Mouse (Mus musculus) erythroblast, embryonic 14.5 days (primary cell): Measurements from ENCODE around the gene Emc7. TPM values are rescaled to one million over a fixed set of nuclear protein-coding genes. Genes with fewer than 3 reads are reported as not detected.

ENCODE experiments used
- H3K27me3 ChIP-seq: 2 replicates; pipeline ENCODE4 v1.6.1; 2012; ENCODE audit warnings: inconsistent platforms; ENCODE audit not compliant: control insufficient read depth
- H3K36me3 ChIP-seq: 2 replicates; pipeline ENCODE4 v1.6.1; 2012; ENCODE audit warnings: mild to moderate bottlenecking, inconsistent platforms; ENCODE audit not compliant: control insufficient read depth
- H3K4me1 ChIP-seq: 2 replicates; pipeline ENCODE4 v1.6.1; 2012; ENCODE audit warnings: inconsistent platforms; ENCODE audit not compliant: control insufficient read depth
- H3K4me3 ChIP-seq: replicated peaks from 2 replicates; pipeline ENCODE3; 2012; ENCODE audit warnings: moderate library complexity, mild to moderate bottlenecking, inconsistent platforms
- H3K9me3 ChIP-seq: 2 replicates; pipeline ENCODE4 v1.6.1; 2012; ENCODE audit warnings: low read length, inconsistent platforms, mixed read lengths; ENCODE audit not compliant: control insufficient read depth
- GATA1 ChIP-seq: IDR thresholded peaks from 2 replicates; pipeline ENCODE4 v1.6.1; 2012; ENCODE audit warnings: low read length, inconsistent platforms, mixed read lengths
- TAL1 ChIP-seq: IDR thresholded peaks from 3 replicates; pipeline ENCODE4 v1.6.1; 2012; ENCODE audit warnings: low read length, inconsistent platforms, mixed read lengths
- polyA plus RNA-seq: library from polyadenylated mRNA; stranded (reverse); fragments of >175 nt; gene quantifications from 2 replicates; pipeline ENCODE4 v1.2.3, GENCODE M21; 2012

Emc7 gene
- polyA plus RNA-seq, 1 experiment, result 0.18 TPM

GRCm38 (mm10) chr2:112510140-112510539 is 55.3 kb downstream of the Emc7 start:
- Histone ChIP-seq H3K36me3 (peaks cover 4% of the 10 kb centered on the region), H3K9me3 (no peaks in the 10 kb centered on the region), H3K4me3 (no peak overlapping the region), H3K4me1 (peaks cover 31% of the 10 kb centered on the region), H3K27me3 (no peaks in the 10 kb centered on the region)
- TF ChIP-seq TAL1 (no peak), GATA1 (no peak)

GRCm38 (mm10) chr2:112513036-112513435 is 58.2 kb downstream of the Emc7 start:
- no peak overlapping the region for H3K4me3 ChIP-seq
- H3K9me3 ChIP-seq, result no peaks in the 10 kb centered on the region
- H3K36me3 ChIP-seq, result peaks cover 7% of the 10 kb centered on the region
- peaks cover 28% of the 10 kb centered on the region for H3K4me1 ChIP-seq
- TF ChIP-seq TAL1 (no peak), GATA1 (no peak)
- H3K27me3 ChIP-seq, result no peaks in the 10 kb centered on the region

- no peaks in the 10 kb centered on the region for H3K9me3 ChIP-seq
- no peak overlapping the region for H3K4me3 ChIP-seq
- TF ChIP-seq TAL1 (no peak), GATA1 (no peak)
- H3K27me3 ChIP-seq, result no peaks in the 10 kb centered on the region
- H3K36me3 ChIP-seq, result peaks cover 7% of the 10 kb centered on the region
- no peaks in the 10 kb centered on the region; the same call in 1 of the 2 replicates for H3K4me1 ChIP-seq
These were observed 61.9 kb downstream of the Emc7 start for GRCm38 (mm10) chr2:112516728-112517127.

- Histone ChIP-seq H3K4me3 (no peak overlapping the region), H3K27me3 (no peaks in the 10 kb centered on the region), H3K36me3 (peaks cover 7% of the 10 kb centered on the region), H3K4me1 (no peaks in the 10 kb centered on the region; the same call in 1 of the 2 replicates), H3K9me3 (no peaks in the 10 kb centered on the region)
- TF ChIP-seq TAL1 (no peak), GATA1 (no peak)
These were observed 62.4 kb downstream of the Emc7 start for GRCm38 (mm10) chr2:112517218-112517617.

DNA sequence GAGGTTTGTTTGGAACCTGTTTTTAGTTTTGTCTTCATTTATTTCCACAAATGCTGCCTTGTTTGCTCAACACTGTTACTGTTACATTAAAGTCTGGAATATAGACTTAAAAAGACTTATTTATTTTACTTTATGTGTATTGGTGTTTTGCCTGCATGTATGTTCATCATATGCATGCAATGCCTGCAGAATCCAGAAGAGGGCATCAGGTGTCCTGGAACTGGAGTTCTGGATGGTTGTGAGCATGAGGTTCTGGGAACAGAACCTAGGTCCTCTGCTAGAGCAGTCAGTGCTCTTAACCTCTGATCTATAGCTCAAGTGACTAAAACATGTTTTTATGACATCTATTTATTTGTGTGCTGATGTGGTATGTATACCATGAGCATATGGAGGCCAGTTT is 63.7 kb downstream of the Emc7 start:
- H3K9me3 ChIP-seq, result no peaks in the 10 kb centered on the region
- TF ChIP-seq TAL1 (no peak), GATA1 (no peak)
- no peak overlapping the region for H3K4me3 ChIP-seq
- H3K27me3 ChIP-seq, result no peaks in the 10 kb centered on the region
- no peaks in the 10 kb centered on the region; the same call in 1 of the 2 replicates for H3K4me1 ChIP-seq
- H3K36me3 ChIP-seq, result peaks cover 7% of the 10 kb centered on the region

- Histone ChIP-seq H3K9me3 (no peaks in the 10 kb centered on the region), H3K4me1 (no peaks in the 10 kb centered on the region; the same call in 1 of the 2 replicates), H3K36me3 (peaks cover 3% of the 10 kb centered on the region), H3K27me3 (no peaks in the 10 kb centered on the region), H3K4me3 (no peak overlapping the region)
- TF ChIP-seq TAL1 (no peak), GATA1 (no peak)
These were observed 66.0 kb downstream of the Emc7 start for GRCm38 (mm10) chr2:112520526-112521482.

Other genes starting within 250 kb of the Emc7 start
- 0.11 and 0.85 TPM in 2 replicates for gene Lpcat4, start 215.5 kb upstream of the Emc7 start, polyA plus RNA-seq
- gene Nutm1, start 195.7 kb upstream of the Emc7 start, polyA plus RNA-seq, result not detected in 2 replicates
- gene Nop10, start 193.1 kb upstream of the Emc7 start, polyA plus RNA-seq, result 1.5 and 1.9 TPM in 2 replicates
- gene Slc12a6, start 189.2 kb upstream of the Emc7 start, polyA plus RNA-seq, result 0.24 and 0.47 TPM in 2 replicates
- not detected in 2 replicates for gene Gm21985, start 188.7 kb upstream of the Emc7 start, polyA plus RNA-seq
- gene Emc4, start 87.0 kb upstream of the Emc7 start, polyA plus RNA-seq, result 0.78 and 1.1 TPM in 2 replicates
- gene Katnbl1, start 75.8 kb upstream of the Emc7 start, polyA plus RNA-seq, result 0.14 and 0.29 TPM in 2 replicates
- gene Chrm5, start 25.8 kb downstream of the Emc7 start, polyA plus RNA-seq, result not detected in 2 replicates
- 0.41 and 0.45 TPM in 2 replicates for gene Aven, start 38.0 kb downstream of the Emc7 start, polyA plus RNA-seq